Mouse (Mus musculus) intestine, postnatal 0 days (tissue): Measurements from ENCODE around the gene Dlg4. TPM values are rescaled to one million over a fixed set of nuclear protein-coding genes. Genes with fewer than 3 reads are reported as not detected.

Source experiments
- ATAC-seq: fragments of 200-750 bp; cut with Nextera tagmentation; 2 replicates; pipeline ENCODE4 v1.8.0; 2017; ENCODE audit warnings: mild to moderate bottlenecking, moderate TSS enrichment, moderate library complexity
- H3K27ac ChIP-seq: fragments of 300-500 bp; sonication (generic); 2 replicates; pipeline ENCODE4 v1.5.1; 2014; ENCODE audit warnings: mild to moderate bottlenecking, low read depth, low read length, moderate library complexity
- H3K27me3 ChIP-seq: fragments of 300-500 bp; sonication (generic); replicated peaks from 2 replicates; pipeline ENCODE4 v1.6.1; 2014; ENCODE audit warnings: low read length, mixed read lengths; ENCODE audit not compliant: control insufficient read depth, insufficient read depth
- H3K36me3 ChIP-seq: fragments of 300-500 bp; sonication (generic); 2 replicates; pipeline ENCODE4 v1.6.1; 2014; ENCODE audit warnings: mild to moderate bottlenecking, moderate library complexity; ENCODE audit not compliant: control insufficient read depth, insufficient read depth
- H3K4me1 ChIP-seq: fragments of 300-500 bp; sonication (generic); replicated peaks from 2 replicates; pipeline ENCODE4 v1.6.1; 2014; ENCODE audit warnings: antibody characterized with exemption, low read length, mixed read lengths; ENCODE audit not compliant: control insufficient read depth, insufficient read depth
- H3K4me2 ChIP-seq: fragments of 300-500 bp; sonication (generic); replicated peaks from 2 replicates; pipeline ENCODE4 v1.6.1; 2014; ENCODE audit warnings: low read depth, mild to moderate bottlenecking, moderate library complexity
- H3K4me3 ChIP-seq: fragments of 300-500 bp; sonication (generic); 2 replicates; pipeline ENCODE4 v1.5.1; 2014; ENCODE audit warnings: low read depth, low read length
- H3K9ac ChIP-seq: fragments of 300-500 bp; sonication (generic); 2 replicates; pipeline ENCODE4 v1.6.1; 2014; ENCODE audit warnings: mild to moderate bottlenecking, low read depth, low read length
- H3K9me3 ChIP-seq: fragments of 300-500 bp; sonication (generic); 2 replicates; pipeline ENCODE4 v1.6.1; 2016; ENCODE audit warnings: mixed run types; ENCODE audit not compliant: control insufficient read depth
- CTCF ChIP-seq: sonication (generic); IDR thresholded peaks from 2 replicates; pipeline ENCODE4 v1.5.1; 2016; ENCODE audit warnings: low read depth, mild to moderate bottlenecking, control low read depth, antibody characterized with exemption, moderate library complexity
- WGBS: fragments of 180-500 bp; shearing (Covaris S2); extraction: QIAGEN DNeasy Blood & Tissue Kit; methylation state at CpG from one replicate; pipeline ENCODE4 v1.1.7; 2014; 5-methylcytosine and 5-hydroxymethylcytosine counted together
- polyA plus RNA-seq: library from polyadenylated mRNA; unstranded; fragments of >200 nt; fragmentation: Nextera tagmentation; extraction: Ambion mirVana; gene quantifications from 2 replicates; pipeline ENCODE4 v1.2.1, GENCODE M21; 2015

Dlg4 gene
- polyA plus RNA-seq, 1 experiment from 2014 or later: 1.4 TPM

- no peak overlapping the region for H3K4me3 ChIP-seq
Measured at GRCm38 (mm10) chr11:70042309-70043085, 25.8 kb downstream of the Dlg4 start.

DNA sequence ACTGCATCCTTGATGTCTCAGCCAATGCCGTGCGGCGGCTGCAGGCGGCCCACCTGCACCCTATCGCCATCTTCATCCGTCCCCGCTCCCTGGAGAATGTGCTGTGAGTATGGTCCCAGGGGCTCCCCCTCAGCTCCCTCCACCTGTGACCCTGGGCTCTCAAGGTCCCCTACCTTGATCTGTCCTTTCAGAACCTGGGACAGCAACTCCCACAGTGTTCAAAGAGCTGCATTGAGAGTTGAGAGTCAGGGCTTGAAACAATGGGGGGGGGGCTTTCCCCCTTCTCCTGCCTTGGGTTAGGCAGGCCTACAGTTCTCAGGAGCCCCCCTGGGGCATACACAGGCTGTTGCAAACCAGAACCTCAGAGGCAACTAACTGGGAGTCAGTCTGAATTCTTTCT lies 26.9 kb downstream of the Dlg4 start:
- no peak for TF ChIP-seq CTCF
- WGBS: 86% methylated on average over 7 of the region's 7 CpGs
- H3K9me3 ChIP-seq: no peaks in the 10 kb centered on the region

More at GRCm38 (mm10) chr11:70042309-70043085, 25.8 kb downstream of the Dlg4 start:
- no peaks in the 10 kb centered on the region for H3K27me3 ChIP-seq
- ATAC-seq: no peak
- peaks cover 4% of the 10 kb centered on the region; the same call in 1 of the 2 replicates for H3K36me3 ChIP-seq
- H3K9ac ChIP-seq: no peak overlapping the region
- no peak overlapping the region for H3K27ac ChIP-seq
- no peak for TF ChIP-seq CTCF
- H3K9me3 ChIP-seq: no peaks in the 10 kb centered on the region
- 87% methylated on average over 23 of the region's 23 CpGs for WGBS
- no peaks in the 10 kb centered on the region for H3K4me1 ChIP-seq
- no peak overlapping the region for H3K4me2 ChIP-seq

DNA sequence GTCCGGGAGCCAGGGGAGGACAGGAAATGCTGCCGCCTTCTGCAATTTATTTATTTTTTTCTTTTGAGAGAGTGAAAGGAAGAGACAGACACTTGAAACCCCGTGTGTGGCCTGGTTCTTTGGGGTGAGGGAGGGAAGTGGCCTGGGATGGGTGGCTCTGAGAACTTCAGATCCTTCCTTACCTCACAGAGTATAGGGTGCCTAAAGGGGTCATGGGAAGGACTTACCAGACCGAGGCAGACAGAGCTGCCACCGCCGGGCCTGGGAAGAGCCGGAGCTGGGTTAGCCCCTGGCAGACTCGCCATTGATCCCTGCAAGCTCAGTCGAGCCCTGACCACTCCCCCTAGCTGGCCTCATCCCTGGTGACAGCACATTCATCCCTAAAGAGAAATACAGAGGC lies 28.7 kb downstream of the Dlg4 start:
- peaks cover 4% of the 10 kb centered on the region; the same call in 1 of the 2 replicates for H3K36me3 ChIP-seq
- no peak overlapping the region for H3K4me3 ChIP-seq
- H3K4me1 ChIP-seq: no peaks in the 10 kb centered on the region
- H3K27ac ChIP-seq: no peak overlapping the region
- ATAC-seq: no peak
- H3K9ac ChIP-seq: no peak overlapping the region
- WGBS: 59% methylated on average over 9 of the region's 9 CpGs
- H3K9me3 ChIP-seq: no peaks in the 10 kb centered on the region
- H3K4me2 ChIP-seq: no peak overlapping the region
- no peak for TF ChIP-seq CTCF
- no peaks in the 10 kb centered on the region for H3K27me3 ChIP-seq

More for the DNA sequence above, 26.9 kb downstream of the Dlg4 start:
- Histone ChIP-seq H3K4me2 (no peak overlapping the region), H3K4me1 (no peaks in the 10 kb centered on the region), H3K27ac (no peak overlapping the region), H3K27me3 (no peaks in the 10 kb centered on the region), H3K9ac (no peak overlapping the region), H3K36me3 (peaks cover 4% of the 10 kb centered on the region; the same call in 1 of the 2 replicates), H3K4me3 (no peak overlapping the region)
- ATAC-seq: no peak

DNA sequence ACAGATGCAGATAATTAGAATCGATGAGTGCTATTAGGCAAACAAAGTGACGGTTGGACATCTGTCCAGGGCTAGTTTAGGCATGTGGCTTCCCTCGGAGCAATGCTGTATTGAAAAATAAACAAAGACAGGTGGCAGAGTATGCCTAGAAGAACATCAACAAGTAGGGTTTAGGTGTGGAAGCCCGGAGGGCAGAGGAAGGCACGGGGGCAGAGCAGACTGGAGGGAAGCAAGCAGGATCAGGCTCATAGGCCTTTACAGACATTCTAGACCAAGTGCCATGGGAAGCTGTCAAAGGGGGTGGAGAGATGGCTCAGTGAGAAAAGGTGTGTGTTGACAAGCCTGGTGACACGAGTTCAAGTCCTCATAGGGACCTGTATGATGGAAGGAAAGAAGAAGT lies 32.6 kb downstream of the Dlg4 start:
- no peak for ATAC-seq
- no peak for TF ChIP-seq CTCF
- Histone ChIP-seq H3K4me3 (no peak overlapping the region), H3K27ac (no peak overlapping the region), H3K9ac (no peak overlapping the region), H3K4me2 (no peak overlapping the region), H3K36me3 (no peaks in the 10 kb centered on the region), H3K27me3 (no peaks in the 10 kb centered on the region), H3K4me1 (no peaks in the 10 kb centered on the region), H3K9me3 (no peaks in the 10 kb centered on the region)
- 62% methylated on average over 6 of the region's 6 CpGs for WGBS

DNA sequence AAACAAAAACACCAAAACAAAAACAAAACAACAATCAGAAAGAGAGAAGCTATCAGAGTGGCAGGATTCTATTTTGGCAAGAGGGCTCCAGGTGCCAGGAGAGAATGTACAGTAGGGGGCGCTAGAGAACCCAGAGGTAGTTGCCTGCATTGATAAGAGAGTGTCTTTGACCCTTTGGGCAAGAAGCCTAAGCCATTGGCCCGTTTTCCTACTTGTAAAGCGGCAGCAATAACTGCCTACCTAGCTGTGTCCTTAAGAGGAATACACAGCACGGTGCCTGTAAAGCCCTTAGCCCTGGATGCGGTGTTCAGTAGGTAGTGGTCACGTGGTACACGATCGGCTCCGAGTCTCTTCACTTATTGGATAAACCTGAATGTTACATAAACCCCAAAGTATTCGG lies 33.1 kb downstream of the Dlg4 start:
- ATAC-seq: no peak
- no peaks in the 10 kb centered on the region for H3K36me3 ChIP-seq
- H3K4me2 ChIP-seq: no peak overlapping the region
- no peaks in the 10 kb centered on the region for H3K4me1 ChIP-seq
- H3K9ac ChIP-seq: no peak overlapping the region
- H3K4me3 ChIP-seq: no peak overlapping the region
- no peaks in the 10 kb centered on the region for H3K9me3 ChIP-seq
- WGBS: 51% methylated on average over 10 of the region's 10 CpGs
- peak; percentile 53 for TF ChIP-seq CTCF
- H3K27ac ChIP-seq: no peak overlapping the region
- no peaks in the 10 kb centered on the region for H3K27me3 ChIP-seq

GRCm38 (mm10) chr11:70053156-70053555 lies 36.4 kb downstream of the Dlg4 start:
- H3K36me3 ChIP-seq: no peaks in the 10 kb centered on the region
- 53% methylated on average over 7 of the region's 7 CpGs for WGBS
- H3K9me3 ChIP-seq: no peaks in the 10 kb centered on the region
- H3K4me1 ChIP-seq: no peaks in the 10 kb centered on the region
- no peak overlapping the region for H3K27ac ChIP-seq
- no peaks in the 10 kb centered on the region for H3K27me3 ChIP-seq
- ATAC-seq: no peak
- H3K4me3 ChIP-seq: no peak overlapping the region
- H3K9ac ChIP-seq: no peak overlapping the region
- TF ChIP-seq CTCF: no peak
- H3K4me2 ChIP-seq: no peak overlapping the region
